18 mouse cellular contexts compared by ENCODE assay signal in genomic region chr1:134711061-134711460, GRCm38 (mm10).
DNase-seq lines count a peak whose midpoint lies in the region; ATAC-seq and TF ChIP-seq lines count a peak whose summit lies in the region.
"Had no signal": no experiment of that assay in that cellular context is flagged by ENCODE, and none has a peak within 500 bp of the region (broad histone marks: within the 10 kb centered on the region; RNA-seq: fewer than 3 reads in every experiment).

No protein-coding gene starts in this region.

- ATAC-seq in forebrain, embryonic 11.5 days (replicated peaks; ENCODE audit: low FRiP score): no peak
- ATAC-seq in kidney, embryonic 15.5 days (replicated peaks; ENCODE audit: low FRiP score): no peak
- ATAC-seq: midbrain, embryonic 13.5 days had no signal

- WGBS in forebrain, embryonic 10.5 days: 50% methylated on average over 7 of the region's 7 CpGs
- WGBS in forebrain, embryonic 11.5 days: 36% methylated on average over 7 of the region's 7 CpGs
- 58% methylated on average over 7 of the region's 7 CpGs for WGBS in kidney, embryonic 15.5 days
- WGBS in cerebellum, adult 2 months: 36% methylated on average over 7 of the region's 7 CpGs
- 62% methylated on average over 7 of the region's 7 CpGs for WGBS in embryonic facial prominence, embryonic 10.5 days

- no peak overlapping the region for H3K27ac ChIP-seq in forebrain, embryonic 10.5 days
- no peak overlapping the region for H3K27ac ChIP-seq in forebrain, embryonic 11.5 days (ENCODE audit: low read depth, low read length)
- peak overlapping the region; percentile 79 for H3K27ac ChIP-seq in kidney, embryonic 15.5 days
- H3K27ac ChIP-seq in cerebellum, adult 2 months (ENCODE audit: insufficient read depth, low read length): peak overlapping the region; percentile 98
- H3K27ac ChIP-seq in embryonic facial prominence, embryonic 10.5 days (replicated peaks): no peak overlapping the region
- H3K27ac ChIP-seq: heart, embryonic 13.5 days; liver, embryonic 14.5 days; lung, embryonic 15.5 days; midbrain, embryonic 13.5 days had no signal

- H3K9me3 ChIP-seq in forebrain, embryonic 10.5 days: no peaks in the 10 kb centered on the region
- H3K9me3 ChIP-seq in forebrain, embryonic 11.5 days (ENCODE audit: control insufficient read depth, low read length): no peaks in the 10 kb centered on the region
- H3K9me3 ChIP-seq in kidney, embryonic 15.5 days (replicated peaks): no peaks in the 10 kb centered on the region
- no peaks in the 10 kb centered on the region for H3K9me3 ChIP-seq in embryonic facial prominence, embryonic 10.5 days
- H3K9me3 ChIP-seq: heart, embryonic 13.5 days; lung, embryonic 15.5 days; midbrain, embryonic 13.5 days had no signal

- peaks cover 100% of the 10 kb centered on the region for H3K27me3 ChIP-seq in forebrain, embryonic 10.5 days (ENCODE audit: poor library complexity, severe bottlenecking)
- H3K27me3 ChIP-seq in forebrain, embryonic 11.5 days (ENCODE audit: control insufficient read depth, insufficient read depth, low read length): peaks cover 32% of the 10 kb centered on the region
- H3K27me3 ChIP-seq in kidney, embryonic 15.5 days: peaks cover 41% of the 10 kb centered on the region
- no peaks in the 10 kb centered on the region for H3K27me3 ChIP-seq in cerebellum, adult 2 months (ENCODE audit: control insufficient read depth, insufficient read depth, low read length)
- H3K27me3 ChIP-seq in embryonic facial prominence, embryonic 10.5 days (replicated peaks; ENCODE audit: low read depth, poor library complexity, severe bottlenecking): peaks cover 98% of the 10 kb centered on the region

- no peak for DNase-seq in forebrain, embryonic 10.5 days (ENCODE audit: extremely low spot score, low spot score)
- no peak for DNase-seq in forebrain, embryonic 11.5 days (ENCODE audit: low spot score)
- DNase-seq in kidney, postnatal 14 days: no peak
- peak; percentile 51 to 56 for DNase-seq in cerebellum, adult 2 months
- DNase-seq in embryonic facial prominence, embryonic 10.5 days (ENCODE audit: low spot score): no peak
- no peak for DNase-seq in layer of hippocampus, postnatal 10 days (ENCODE audit: low spot score in 2 of 2)
- DNase-seq: adrenal gland, postnatal 36 days; B cell, adult 2 months; gastrocnemius, postnatal 14 days; heart, adult 18-20 months; kidney, adult 8-10 months; layer of hippocampus, postnatal 36 days; lung, postnatal 4 days had no signal

- H3K9ac ChIP-seq in forebrain, embryonic 11.5 days (ENCODE audit: low read length): no peak overlapping the region
- H3K9ac ChIP-seq in kidney, embryonic 15.5 days: no peak overlapping the region
- H3K9ac ChIP-seq: heart, embryonic 13.5 days; liver, embryonic 14.5 days; lung, embryonic 15.5 days; midbrain, embryonic 13.5 days had no signal

- no peak for TF ChIP-seq CTCF in cerebellum, adult 2 months (IDR thresholded peaks at IDR 0.05; ENCODE audit: borderline replicate concordance, insufficient read depth, low read depth, low read length)

- peaks cover 73% of the 10 kb centered on the region for H3K4me1 ChIP-seq in forebrain, embryonic 10.5 days
- peaks cover 26% of the 10 kb centered on the region for H3K4me1 ChIP-seq in forebrain, embryonic 11.5 days (replicated peaks; ENCODE audit: control insufficient read depth, insufficient read depth, low read length)
- H3K4me1 ChIP-seq in kidney, embryonic 15.5 days: peaks cover 64% of the 10 kb centered on the region
- H3K4me1 ChIP-seq in cerebellum, adult 2 months (ENCODE audit: control insufficient read depth, insufficient read depth, low read length): peaks cover 68% of the 10 kb centered on the region
- H3K4me1 ChIP-seq in embryonic facial prominence, embryonic 10.5 days: peaks cover 47% of the 10 kb centered on the region

- H3K36me3 ChIP-seq in forebrain, embryonic 10.5 days (replicated peaks): no peaks in the 10 kb centered on the region
- H3K36me3 ChIP-seq in forebrain, embryonic 11.5 days (ENCODE audit: control insufficient read depth, insufficient read depth, low read length): no peaks in the 10 kb centered on the region
- no peaks in the 10 kb centered on the region for H3K36me3 ChIP-seq in kidney, embryonic 15.5 days
- no peaks in the 10 kb centered on the region for H3K36me3 ChIP-seq in embryonic facial prominence, embryonic 10.5 days (replicated peaks)
- H3K36me3 ChIP-seq: heart, embryonic 13.5 days; lung, embryonic 15.5 days; midbrain, embryonic 13.5 days had no signal

- H3K4me3 ChIP-seq in forebrain, embryonic 10.5 days: peak overlapping the region; percentile 70; the same call in 1 of the 2 replicates
- H3K4me3 ChIP-seq in forebrain, embryonic 11.5 days (ENCODE audit: low read depth, low read length): no peak overlapping the region
- H3K4me3 ChIP-seq in kidney, embryonic 15.5 days (replicated peaks): no peak overlapping the region
- peak overlapping the region; percentile 95 for H3K4me3 ChIP-seq in cerebellum, adult 2 months (replicated peaks; ENCODE audit: insufficient read depth, low read depth, low read length)
- H3K4me3 ChIP-seq in embryonic facial prominence, embryonic 10.5 days: peak overlapping the region; percentile 66; the same call in 1 of the 2 replicates
- H3K4me3 ChIP-seq: heart, embryonic 13.5 days; lung, embryonic 15.5 days; midbrain, embryonic 13.5 days had no signal

- no peak overlapping the region for H3K4me2 ChIP-seq in forebrain, embryonic 11.5 days (ENCODE audit: low read depth, low read length, severe bottlenecking)
- H3K4me2 ChIP-seq in kidney, embryonic 15.5 days: peak overlapping the region; percentile 98; the same call in 1 of the 2 replicates
- H3K4me2 ChIP-seq: heart, embryonic 13.5 days; lung, embryonic 15.5 days; midbrain, embryonic 13.5 days had no signal

- no peak for TF ChIP-seq POLR2A in cerebellum, adult 2 months (IDR thresholded peaks at IDR 0.05; ENCODE audit: borderline replicate concordance, insufficient read depth, low read length)

Comparison
In these comparisons a context has a peak if more than half of its experiments do, and no peak if none do; other contexts are left out.
1. H3K4me3 ChIP-seq: peak in forebrain, embryonic 10.5 days (single experiment), cerebellum, adult 2 months (single experiment) and embryonic facial prominence, embryonic 10.5 days (single experiment); none in forebrain, embryonic 11.5 days (single experiment) and kidney, embryonic 15.5 days (single experiment).
2. DNase-seq: peak in cerebellum, adult 2 months (2 of 2); none in forebrain, embryonic 10.5 days (single experiment), forebrain, embryonic 11.5 days (single experiment), kidney, postnatal 14 days (single experiment), embryonic facial prominence, embryonic 10.5 days (single experiment) and layer of hippocampus, postnatal 10 days (0 of 2).
3. H3K27ac ChIP-seq: peak in kidney, embryonic 15.5 days (single experiment) and cerebellum, adult 2 months (single experiment); none in forebrain, embryonic 10.5 days (single experiment), forebrain, embryonic 11.5 days (single experiment) and embryonic facial prominence, embryonic 10.5 days (single experiment).